Mouse (Mus musculus): ENCODE measurements around the gene Gzmm.

GRCm38 (mm10) chr10:79673054-79673453, 15.8 kb upstream of the Gzmm start:
- no peak for TF ChIP-seq CTCF (conservative IDR thresholded peaks at IDR 0.05; ENCODE audit: low read length)
- TF ChIP-seq NANOG (IDR thresholded peaks at IDR 0.05; ENCODE audit: borderline replicate concordance, low read length), result no peak
